Mouse (Mus musculus) cortical plate, adult 2 months (tissue): ENCODE results near the gene Cdk20.

ENCODE experiments used
- CTCF ChIP-seq: fragments of 200-500 bp; IDR thresholded peaks from 2 replicates; pipeline ENCODE4 v1.5.1; 2011; ENCODE audit warnings: mild to moderate bottlenecking, control low read depth, low read length; ENCODE audit not compliant: insufficient read depth; ENCODE audit errors: extremely low read depth
- POLR2A ChIP-seq: fragments of 200-500 bp; IDR thresholded peaks from 2 replicates; pipeline ENCODE4 v1.6.1; 2011; ENCODE audit warnings: mild to moderate bottlenecking, low read length, control low read depth; ENCODE audit not compliant: insufficient read depth; ENCODE audit errors: extremely low read depth

DNA sequence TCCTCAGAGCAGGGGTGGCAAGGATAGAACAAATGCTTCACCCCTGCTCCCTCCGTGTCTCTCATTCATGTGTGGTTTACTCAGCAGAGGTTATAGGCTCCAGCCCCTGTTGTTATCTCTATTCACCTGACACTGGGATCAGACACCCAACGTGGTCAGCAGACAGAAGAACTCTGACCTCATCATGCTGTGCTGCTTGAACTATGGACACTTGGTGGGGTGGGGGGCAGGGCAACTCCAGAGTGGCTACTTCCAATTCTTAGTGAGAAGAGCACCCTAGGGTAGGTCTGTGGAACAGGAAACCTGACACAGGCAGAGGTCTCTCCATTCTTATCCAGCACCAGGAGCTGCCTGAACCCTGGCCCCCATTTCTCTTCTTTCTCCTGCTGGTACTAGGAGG, 46.1 kb upstream of the Cdk20 start:
- TF ChIP-seq POLR2A (no peak), CTCF (no peak)
